Mouse (Mus musculus): ENCODE measurements around the gene Crhr1.

DNA sequence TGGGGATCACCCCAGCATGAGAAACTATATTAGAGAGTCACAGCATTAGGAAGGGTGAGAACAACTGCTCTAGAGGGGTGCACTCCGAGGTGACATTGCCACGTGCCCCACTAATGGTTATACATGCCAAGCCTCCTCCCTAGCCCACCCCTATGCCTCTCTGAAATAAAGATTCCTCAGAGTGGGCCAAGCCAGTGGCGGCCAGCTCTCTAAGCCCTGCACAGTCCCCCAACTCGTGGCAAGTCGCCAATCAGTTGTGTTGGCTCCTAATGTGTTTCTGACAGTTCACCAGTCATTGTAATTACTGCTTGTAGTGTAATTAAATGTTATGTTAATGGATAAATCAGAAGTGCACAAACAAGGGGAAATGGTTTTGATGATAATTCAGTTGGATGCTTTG lies 47.1 kb downstream of the Crhr1 start:
- TF ChIP-seq GATA1 (IDR thresholded peaks at IDR 0.05; ENCODE audit: borderline replicate concordance, low read length) (no peak), FLI1 (IDR thresholded peaks at IDR 0.05; ENCODE audit: low read length) (no peak)

All from megakaryocyte, embryonic 14.5 days (primary cell).